ENCODE assay signal across 9 mouse cellular contexts in the genomic region with DNA sequence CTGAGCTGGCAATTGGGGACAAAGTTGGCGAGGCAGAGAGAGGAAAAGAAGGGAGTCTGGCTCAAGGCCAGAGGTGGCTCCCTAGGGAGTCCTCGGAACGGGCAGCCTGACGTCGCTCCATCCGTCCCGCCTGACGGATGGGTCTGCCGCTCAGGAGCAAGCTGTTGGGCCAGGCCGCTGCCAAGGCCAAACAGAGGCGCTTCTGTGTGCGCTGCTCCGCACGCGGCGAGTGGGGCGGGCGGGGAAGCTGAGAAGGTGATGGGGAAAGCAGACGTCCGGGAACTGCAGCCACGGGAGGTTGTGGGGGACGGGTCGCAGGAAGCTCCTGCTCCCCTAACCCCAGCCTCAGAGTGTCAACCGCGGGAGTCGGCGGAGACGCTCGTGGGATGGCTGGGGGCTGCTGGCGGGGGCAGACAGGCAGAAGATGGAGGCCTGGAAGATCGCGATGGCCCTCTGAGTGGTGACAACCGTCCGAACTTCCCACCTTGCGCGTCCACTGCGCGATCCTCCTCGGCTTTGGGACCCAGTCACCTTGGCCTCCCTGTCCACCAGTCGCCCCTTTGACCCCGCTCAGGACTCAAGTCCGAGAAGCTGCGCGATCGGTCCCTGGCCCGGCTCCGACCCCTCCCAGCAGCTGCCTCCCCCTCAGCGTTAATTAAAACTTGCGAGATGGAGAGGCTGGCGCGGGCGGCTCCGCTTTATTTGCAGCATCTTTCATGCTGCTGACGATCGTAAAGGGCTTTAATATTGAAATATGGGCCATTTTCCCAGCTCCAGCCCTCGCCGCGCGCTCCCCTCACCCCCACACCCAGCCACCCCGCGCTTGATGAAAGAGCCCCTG.
DNase-seq lines count a peak whose midpoint lies in the region; ATAC-seq and TF ChIP-seq lines count a peak whose summit lies in the region.
"Had no signal": no experiment of that assay in that cellular context is flagged by ENCODE, and none has a peak within 500 bp of the region (broad histone marks: within the 10 kb centered on the region; RNA-seq: fewer than 3 reads in every experiment).

No protein-coding gene starts in this region.

- peak overlapping the region; percentile 46 for H3K4me2 ChIP-seq in forebrain, embryonic 12.5 days
- H3K4me2 ChIP-seq in hindbrain, postnatal 0 days (ENCODE audit: low read depth, low read length): peak overlapping the region; percentile 53
- peak overlapping the region; percentile 42 for H3K4me2 ChIP-seq in liver, embryonic 15.5 days
- H3K4me2 ChIP-seq in stomach, embryonic 15.5 days: peak overlapping the region; percentile 71

- peaks cover 100% of the 10 kb centered on the region for H3K27me3 ChIP-seq in forebrain, embryonic 12.5 days
- H3K27me3 ChIP-seq in hindbrain, postnatal 0 days (ENCODE audit: insufficient read depth, low read length): peaks cover 26% of the 10 kb centered on the region; the same call in 1 of the 2 replicates
- H3K27me3 ChIP-seq in liver, embryonic 15.5 days: peaks cover 99% of the 10 kb centered on the region
- peaks cover 39% of the 10 kb centered on the region for H3K27me3 ChIP-seq in stomach, embryonic 15.5 days (replicated peaks)

- peaks cover 17% of the 10 kb centered on the region for H3K4me1 ChIP-seq in forebrain, embryonic 12.5 days
- H3K4me1 ChIP-seq in hindbrain, postnatal 0 days (ENCODE audit: insufficient read depth, low read length): peaks cover 26% of the 10 kb centered on the region
- H3K4me1 ChIP-seq in liver, embryonic 15.5 days (replicated peaks): peaks cover 5% of the 10 kb centered on the region; the same call in 1 of the 2 replicates
- peaks cover 19% of the 10 kb centered on the region for H3K4me1 ChIP-seq in stomach, embryonic 15.5 days

- no peak for TF ChIP-seq CTCF in hindbrain, postnatal 0 days (IDR thresholded peaks at IDR 0.05; ENCODE audit: low read depth)

- peak; percentile 8 for DNase-seq in thymus, postnatal 4 days
- no peak for DNase-seq in thymus, postnatal 0 days (ENCODE audit: low spot score)
- DNase-seq in hindbrain, postnatal 0 days (ENCODE audit: low spot score): peak; percentile 73
- DNase-seq in frontal cortex, adult 2 months (ENCODE audit: extremely low spot score in 1 of 2, low spot score in 1 of 2): no peak

- 0 out of 2 replicates have a peak overlapping the region, but pooled peaks have one; percentile 8 for H3K9ac ChIP-seq in forebrain, embryonic 12.5 days
- peak overlapping the region; percentile 13; the same call in 1 of the 2 replicates for H3K9ac ChIP-seq in hindbrain, postnatal 0 days (replicated peaks; ENCODE audit: low read length)
- H3K9ac ChIP-seq in liver, embryonic 15.5 days: no peak overlapping the region
- H3K9ac ChIP-seq in stomach, embryonic 15.5 days: no peak overlapping the region

- 1% methylated on average over 61 of the region's 61 CpGs for WGBS in forebrain, embryonic 12.5 days
- 1% methylated on average over 61 of the region's 61 CpGs for whole genome bisulfite sequencing in hindbrain, postnatal 0 days
- 3% methylated on average over 61 of the region's 61 CpGs for WGBS in liver, embryonic 15.5 days (ENCODE audit: insufficient replicate concordance)
- 5% methylated on average over 61 of the region's 61 CpGs for WGBS in stomach, embryonic 15.5 days

- H3K27ac ChIP-seq in forebrain, embryonic 12.5 days: no peak overlapping the region
- H3K27ac ChIP-seq in hindbrain, postnatal 0 days: 0 out of 2 replicates have a peak overlapping the region, but pooled peaks have one; percentile 2
- no peak overlapping the region for H3K27ac ChIP-seq in liver, embryonic 15.5 days (replicated peaks)
- no peak overlapping the region for H3K27ac ChIP-seq in stomach, embryonic 15.5 days
- H3K27ac ChIP-seq: macrophage had no signal

- H3K9me3 ChIP-seq in forebrain, embryonic 12.5 days: no peaks in the 10 kb centered on the region
- no peaks in the 10 kb centered on the region for H3K9me3 ChIP-seq in hindbrain, postnatal 0 days (ENCODE audit: low read length)
- H3K9me3 ChIP-seq in liver, embryonic 15.5 days (replicated peaks): no peaks in the 10 kb centered on the region
- no peaks in the 10 kb centered on the region for H3K9me3 ChIP-seq in stomach, embryonic 15.5 days

- H3K36me3 ChIP-seq in forebrain, embryonic 12.5 days (replicated peaks): no peaks in the 10 kb centered on the region
- no peaks in the 10 kb centered on the region for H3K36me3 ChIP-seq in hindbrain, postnatal 0 days (ENCODE audit: insufficient read depth, low read length)
- H3K36me3 ChIP-seq in liver, embryonic 15.5 days (replicated peaks): no peaks in the 10 kb centered on the region
- no peaks in the 10 kb centered on the region for H3K36me3 ChIP-seq in stomach, embryonic 15.5 days

- ATAC-seq in forebrain, embryonic 12.5 days (ENCODE audit: low FRiP score): no peak
- peak; percentile 70 for ATAC-seq in hindbrain, postnatal 0 days
- ATAC-seq in liver, embryonic 15.5 days (ENCODE audit: insufficient read depth): no peak
- no peak for ATAC-seq in stomach, embryonic 15.5 days (ENCODE audit: insufficient read depth, low FRiP score, low read depth)
- no peak for ATAC-seq in megakaryocyte progenitor cell, adult 5-6 weeks (replicated peaks; ENCODE audit: poor library complexity)

- H3K4me3 ChIP-seq in forebrain, embryonic 12.5 days (replicated peaks): peak overlapping the region; percentile 27
- peak overlapping the region; percentile 27 for H3K4me3 ChIP-seq in hindbrain, postnatal 0 days (ENCODE audit: low read length)
- H3K4me3 ChIP-seq in liver, embryonic 15.5 days (replicated peaks): 0 out of 2 replicates have a peak overlapping the region, but pooled peaks have one; percentile 2
- peak overlapping the region; percentile 33 for H3K4me3 ChIP-seq in stomach, embryonic 15.5 days (replicated peaks)

Comparison
In these comparisons a context has a peak if more than half of its experiments do, and no peak if none do; other contexts are left out.
1. DNase-seq: peak in thymus, postnatal 4 days (single experiment) and hindbrain, postnatal 0 days (single experiment); none in thymus, postnatal 0 days (single experiment) and frontal cortex, adult 2 months (0 of 2).
2. H3K9ac ChIP-seq: peak in forebrain, embryonic 12.5 days (single experiment) and hindbrain, postnatal 0 days (single experiment); none in liver, embryonic 15.5 days (single experiment) and stomach, embryonic 15.5 days (single experiment).
3. Peak in every context shown above with its lines, with median percentiles within 50 percentile points of each other: H3K4me2 ChIP-seq and H3K4me3 ChIP-seq.